Mouse (Mus musculus) adrenal gland, adult 2 months (tissue): ENCODE measurements around the gene Trak1. TPM values are rescaled to one million over a fixed set of nuclear protein-coding genes. Genes with fewer than 3 reads are reported as not detected.

Experiments used
- DNase-seq: peaks from one replicate; pipeline ENCODE4 v3.0.0; 2021
- polyA plus RNA-seq: library from polyadenylated mRNA; depleted of rRNA; stranded (reverse); fragments of >200 nt; gene quantifications from 2 replicates; pipeline ENCODE4 v1.2.3, GENCODE M21; 2012
- total RNA-seq, 2 experiments: library from RNA; stranded (reverse); gene quantifications; 2 replicates each; pipeline ENCODE4 v1.2.3; 2021

Trak1 gene
- total and polyA plus RNA-seq, 3 experiments: 52.2 to 83.7 (median 67.8) TPM

DNA sequence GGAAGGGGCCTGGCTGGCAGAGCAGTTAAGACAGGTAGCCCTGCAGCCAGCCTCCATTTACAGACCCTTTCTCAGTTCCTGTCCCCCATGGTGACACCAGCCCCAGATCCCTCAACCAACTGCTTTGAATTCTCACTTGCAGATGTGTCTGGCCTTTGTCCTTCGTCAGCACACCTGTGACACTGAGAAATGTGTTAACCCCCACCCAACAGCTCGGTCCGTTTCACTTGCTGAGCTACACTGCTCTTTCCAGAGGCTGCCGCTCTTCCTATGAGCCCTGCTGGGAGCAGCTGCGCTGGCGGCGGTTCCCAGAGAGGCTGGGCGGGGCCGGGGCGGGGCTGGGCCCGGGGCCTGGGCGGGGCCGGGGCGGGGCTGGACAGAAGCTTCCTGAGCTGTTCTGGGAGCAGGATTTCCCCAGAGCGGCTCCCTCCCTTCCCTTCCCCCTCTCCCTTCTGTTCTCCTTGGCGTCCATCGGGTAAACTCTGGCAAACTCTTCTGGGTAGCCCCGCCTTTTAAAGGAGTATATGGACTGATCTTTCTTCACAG lies 74.1 kb downstream of the Trak1 start:
- DNase-seq: peak; percentile 84

DNA sequence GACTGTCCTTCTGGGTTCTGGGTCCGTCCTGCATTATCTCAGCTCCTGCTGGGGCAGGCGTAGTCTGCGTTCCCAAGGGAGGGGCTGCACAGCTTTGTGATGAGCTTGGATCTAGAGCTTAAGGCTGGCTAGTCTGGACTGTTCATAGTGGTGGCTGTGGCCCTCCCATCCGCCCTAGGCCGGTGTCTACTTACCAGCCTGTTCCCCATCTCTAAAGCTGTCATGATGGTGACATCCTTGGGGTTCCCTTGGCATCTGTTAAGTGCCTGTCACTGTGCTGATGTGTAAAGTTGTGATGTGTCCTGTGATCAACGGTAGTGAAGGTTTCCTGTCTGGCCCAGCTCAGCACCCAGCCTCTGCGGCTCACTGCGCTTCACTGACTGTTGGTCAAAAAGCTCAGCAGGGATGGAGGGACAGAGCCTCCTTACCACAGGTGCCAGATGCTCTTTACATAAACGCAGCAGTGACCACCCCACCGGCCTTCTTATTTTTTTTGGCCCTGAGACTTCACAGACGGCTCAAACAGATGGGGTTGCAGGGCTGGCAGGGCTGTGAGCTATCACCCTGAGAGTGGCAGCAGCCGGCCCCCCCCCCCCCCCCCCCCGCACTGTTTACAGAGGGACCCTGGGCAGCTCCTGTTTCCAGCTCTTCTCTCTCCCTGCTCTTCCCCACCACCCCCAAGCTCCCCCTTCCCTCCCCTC lies 74.8 kb downstream of the Trak1 start:
- DNase-seq: no peak

DNA sequence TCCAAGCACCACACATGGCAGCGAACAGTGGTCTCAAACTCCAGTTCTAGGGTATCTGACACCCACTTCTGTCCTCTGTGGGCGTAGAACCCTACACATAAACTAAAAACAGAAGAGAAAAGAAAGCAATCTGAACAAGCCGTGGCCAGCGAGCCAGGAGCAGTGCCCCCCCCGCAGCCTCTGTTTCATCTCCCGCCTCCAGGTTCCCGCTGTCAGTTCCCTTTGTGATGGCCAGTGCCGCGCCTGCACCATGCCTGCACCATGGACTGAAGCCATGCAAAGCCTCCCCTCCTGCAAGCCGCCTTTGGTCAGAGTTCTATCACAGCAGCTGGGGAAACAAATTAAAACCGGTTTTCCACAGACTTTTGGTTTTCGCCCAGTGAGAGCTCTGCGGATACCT lies 75.8 kb downstream of the Trak1 start:
- DNase-seq: no peak

DNA sequence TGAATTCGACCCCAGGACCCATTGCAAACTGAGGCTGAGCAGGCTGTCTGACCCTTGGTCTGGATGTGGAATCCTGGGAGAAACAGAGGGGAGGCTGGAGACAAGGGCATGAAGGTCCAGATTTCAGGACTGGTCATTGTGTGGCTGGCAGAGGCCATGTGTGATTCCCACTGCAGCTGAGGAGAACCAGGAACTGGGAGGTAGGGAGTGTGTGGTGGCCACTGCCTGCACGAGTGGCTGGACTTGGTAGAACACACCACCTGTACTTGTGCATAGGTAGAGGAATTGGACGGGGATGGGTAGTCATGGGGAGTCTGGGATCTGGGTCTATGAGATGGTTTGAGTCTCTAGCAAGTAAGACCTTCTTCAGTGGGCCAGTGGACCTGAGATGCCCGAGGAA lies 76.2 kb downstream of the Trak1 start:
- no peak for DNase-seq

DNA sequence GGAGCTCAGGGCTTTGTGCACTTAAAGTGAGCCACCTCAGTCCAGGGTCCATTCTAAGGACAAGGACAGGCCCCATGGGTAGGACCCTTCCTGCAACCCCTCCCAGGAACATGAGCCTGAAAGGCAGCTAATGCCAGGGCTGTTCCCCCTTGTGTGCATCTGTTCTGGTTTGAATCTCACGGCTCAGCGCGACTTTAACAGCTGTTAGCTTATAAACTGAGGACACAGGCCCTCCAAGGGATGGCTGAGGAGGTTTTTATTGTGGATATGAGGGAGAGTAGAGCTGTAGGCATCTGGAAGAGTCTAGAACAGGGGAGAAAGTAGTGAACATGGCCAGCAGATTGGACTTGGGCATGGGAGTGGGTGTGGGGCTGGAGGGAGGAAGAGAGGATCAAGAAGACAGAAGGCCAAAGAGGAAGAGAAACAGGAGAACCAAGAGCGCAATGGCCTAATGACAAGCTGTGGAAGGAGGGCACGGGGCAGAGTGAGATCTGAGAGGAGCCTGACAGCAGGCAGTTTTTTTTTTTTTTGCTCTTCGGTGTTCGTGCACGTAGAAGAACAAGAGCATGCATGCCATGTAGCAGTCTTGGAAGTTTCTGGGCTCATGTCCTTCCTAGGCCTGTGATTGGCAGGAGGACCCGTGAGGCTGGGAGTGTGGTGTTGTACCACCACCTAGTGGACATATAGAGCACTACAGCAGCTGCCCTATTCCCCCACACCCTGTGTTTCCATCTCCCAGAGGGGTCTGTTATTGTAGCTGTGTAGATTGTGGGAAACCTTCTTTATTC lies 77.0 kb downstream of the Trak1 start:
- peak; percentile 46 for DNase-seq

DNA sequence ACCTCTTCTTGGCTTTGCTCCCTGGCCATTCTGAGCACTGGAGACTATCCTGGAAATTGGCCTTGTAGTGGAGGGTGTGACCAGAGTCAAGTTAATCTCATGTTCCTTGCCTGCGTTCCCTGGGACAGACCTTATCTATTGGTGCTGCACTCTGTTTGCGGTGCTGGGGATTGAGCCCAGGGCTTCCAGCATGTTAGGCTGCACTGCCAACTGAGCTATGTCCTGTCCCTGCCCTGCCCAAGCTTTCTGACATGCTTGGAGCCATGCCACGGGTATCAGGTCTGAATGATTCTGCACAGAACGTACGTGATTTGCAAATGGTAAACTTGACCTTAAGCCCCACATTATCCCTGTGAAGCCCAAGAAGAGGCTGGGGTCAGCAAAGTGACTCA lies 77.6 kb downstream of the Trak1 start:
- no peak for DNase-seq

DNA sequence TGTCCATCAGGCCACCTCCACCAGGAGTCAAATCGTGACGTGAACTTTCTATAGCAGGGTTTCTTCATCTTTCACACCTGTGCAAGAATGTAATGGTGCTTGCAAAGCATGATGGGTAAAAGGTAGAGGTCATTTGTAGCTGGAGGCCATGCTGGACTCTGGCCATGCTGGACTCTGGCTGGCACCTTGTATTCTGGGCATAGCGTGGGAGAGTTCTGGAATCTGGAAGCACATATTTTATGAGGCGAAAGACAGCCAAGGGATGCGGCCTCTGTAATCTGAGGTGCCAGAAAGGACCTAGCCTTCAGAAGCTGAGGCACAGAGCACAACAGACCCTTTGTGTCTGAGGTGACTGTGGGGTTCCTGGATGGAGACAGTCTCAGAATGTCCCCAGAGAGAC lies 78.8 kb downstream of the Trak1 start:
- DNase-seq: no peak

DNA sequence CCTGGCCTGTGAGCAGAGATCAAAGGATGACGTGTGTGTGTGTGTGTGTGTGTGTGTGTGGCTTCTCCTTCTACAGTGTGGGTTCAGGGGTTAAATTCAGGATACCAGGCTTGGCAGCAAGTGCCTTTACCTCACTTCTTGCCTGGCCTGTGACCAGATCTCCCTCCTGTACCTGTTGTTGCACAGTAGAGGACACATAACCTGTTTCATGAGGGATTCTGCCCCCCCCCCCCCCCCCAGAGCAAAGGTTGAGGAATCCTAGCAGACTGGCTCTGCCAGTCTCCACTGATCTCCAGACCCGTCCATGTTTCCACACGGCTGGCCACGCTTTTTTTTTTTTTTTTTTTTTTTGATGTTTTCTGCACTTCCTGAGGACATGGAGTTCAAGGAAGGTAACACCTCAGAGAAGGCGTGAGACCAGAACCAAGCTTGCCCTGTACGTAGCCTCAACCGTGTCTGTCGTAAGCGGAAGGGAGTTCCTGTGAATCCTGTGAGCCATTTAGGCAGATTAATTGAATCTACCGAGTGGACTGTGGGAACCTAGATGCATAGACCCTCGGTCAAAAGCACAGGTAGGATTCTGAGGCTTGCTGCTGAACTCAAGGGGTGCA lies 83.1 kb downstream of the Trak1 start:
- DNase-seq: no peak

DNA sequence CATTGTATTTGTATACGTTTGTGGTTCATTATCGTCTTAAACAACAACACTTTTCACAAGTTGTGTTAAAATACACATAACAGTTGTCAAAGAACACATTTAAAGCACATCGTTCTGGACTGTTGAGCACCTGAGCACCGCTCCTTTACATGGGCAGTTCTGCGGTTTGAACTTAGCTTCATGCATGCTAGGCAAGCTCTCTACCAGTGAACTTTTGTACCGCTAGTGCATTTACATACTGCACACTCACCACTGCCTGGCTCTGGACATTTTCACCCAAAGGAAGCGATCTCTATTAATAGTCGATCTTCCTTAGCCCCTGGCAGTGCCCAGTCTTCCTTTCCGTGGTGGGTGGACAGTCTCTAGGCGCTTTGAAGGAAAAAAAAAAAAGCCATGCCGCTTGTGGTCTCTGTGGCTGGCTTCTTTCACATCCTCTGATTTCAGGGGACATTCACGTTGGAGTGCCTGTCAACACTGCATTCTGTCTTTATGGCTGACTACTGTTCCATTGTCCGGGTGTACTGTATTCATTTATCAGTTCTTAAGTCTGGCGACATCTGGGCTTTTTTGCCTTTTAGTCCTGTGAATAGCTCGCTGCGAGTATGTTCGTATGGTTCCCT lies 84.5 kb downstream of the Trak1 start:
- no peak for DNase-seq

DNA sequence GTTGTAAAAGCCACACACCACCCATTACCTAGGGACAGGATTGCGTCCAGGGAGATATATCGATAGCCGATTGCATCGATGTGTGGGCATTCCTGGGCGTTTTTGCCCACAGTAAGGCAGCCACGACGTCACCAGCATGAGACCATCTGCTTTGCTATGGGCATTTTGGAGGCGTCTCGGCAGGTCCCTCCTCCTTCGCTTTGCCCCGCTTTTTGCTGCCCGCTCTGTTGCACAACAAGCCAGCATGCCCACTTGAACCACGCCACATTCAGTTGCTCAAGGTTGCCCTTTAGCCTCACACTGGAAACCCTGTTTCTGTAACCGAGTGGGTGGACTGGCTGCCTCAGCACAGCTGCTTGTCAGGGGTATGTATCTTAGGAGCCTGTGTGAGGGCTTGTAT lies 85.3 kb downstream of the Trak1 start:
- DNase-seq: peak; percentile 56

DNA sequence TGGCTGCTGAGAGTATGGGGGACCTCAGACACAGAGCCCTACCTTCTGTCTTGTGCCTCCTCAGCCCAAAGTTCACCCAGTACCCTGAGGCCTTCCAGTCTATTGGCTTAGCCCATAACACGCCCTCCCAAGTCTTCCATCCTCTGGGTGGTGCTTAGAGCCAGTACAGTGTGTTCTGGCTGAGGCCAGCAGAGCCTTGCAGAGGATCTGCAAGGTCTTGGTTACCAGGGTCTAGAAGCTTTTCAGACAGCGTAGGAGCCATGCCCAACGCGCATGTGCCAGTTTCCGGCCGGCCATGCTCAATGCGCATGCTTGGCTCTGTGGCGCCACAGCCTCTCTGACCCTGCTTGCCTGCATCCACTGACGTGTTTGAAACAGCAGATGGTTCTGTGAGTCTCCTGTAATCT lies 85.9 kb downstream of the Trak1 start:
- DNase-seq: peak; percentile 60

DNA sequence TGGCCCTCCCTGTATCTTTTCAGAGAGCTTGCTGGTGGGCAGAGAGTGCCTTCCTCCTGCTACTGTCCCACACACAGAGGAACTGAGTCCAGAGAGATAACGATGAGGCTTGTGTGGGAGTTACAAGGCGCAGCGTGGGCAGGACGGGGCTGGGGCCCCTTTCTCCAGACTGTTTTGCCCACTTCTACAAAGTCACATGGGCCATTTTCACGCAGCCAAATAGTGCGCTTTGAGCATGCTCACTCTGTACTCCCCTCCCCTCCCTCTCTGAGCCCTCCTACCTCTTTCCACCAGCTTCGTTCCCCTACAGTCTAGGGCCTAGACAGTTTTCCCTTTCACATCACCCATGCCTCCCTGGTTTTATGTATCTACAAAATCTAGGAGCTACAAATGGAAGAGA lies 87.3 kb downstream of the Trak1 start:
- no peak for DNase-seq

DNA sequence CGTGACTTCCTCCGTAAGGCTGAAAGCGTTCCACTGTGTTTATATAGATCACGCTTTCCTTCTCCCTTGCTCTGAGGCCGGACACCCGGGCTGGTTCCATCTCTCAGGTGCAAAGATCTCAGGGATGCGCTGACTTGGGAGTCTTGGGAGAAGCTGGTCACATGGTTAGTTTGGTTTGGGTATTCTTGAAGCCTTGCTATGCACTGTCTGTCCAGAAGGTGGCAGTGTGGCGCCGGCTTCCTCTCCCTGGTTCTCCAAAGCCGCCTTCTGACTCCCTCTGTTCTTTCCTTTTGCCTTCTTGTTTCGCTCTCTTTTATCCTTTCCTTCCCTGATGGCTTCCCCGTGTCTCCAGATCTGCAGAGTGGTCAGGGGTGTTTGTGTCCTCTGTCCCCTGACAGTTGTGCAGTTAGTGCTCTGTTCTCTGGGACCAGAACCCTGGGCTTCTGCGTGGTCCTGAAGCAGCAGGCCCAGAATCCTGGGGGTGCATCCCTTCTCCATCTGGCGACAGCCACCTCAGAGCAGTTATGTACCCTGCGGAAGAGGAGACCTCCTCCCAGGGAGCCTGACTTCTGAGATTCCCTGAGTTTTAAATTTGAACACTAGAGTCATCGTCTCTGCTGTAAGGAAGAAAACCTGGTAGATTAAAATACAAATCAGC lies 87.9 kb downstream of the Trak1 start:
- peak; percentile 79 for DNase-seq

DNA sequence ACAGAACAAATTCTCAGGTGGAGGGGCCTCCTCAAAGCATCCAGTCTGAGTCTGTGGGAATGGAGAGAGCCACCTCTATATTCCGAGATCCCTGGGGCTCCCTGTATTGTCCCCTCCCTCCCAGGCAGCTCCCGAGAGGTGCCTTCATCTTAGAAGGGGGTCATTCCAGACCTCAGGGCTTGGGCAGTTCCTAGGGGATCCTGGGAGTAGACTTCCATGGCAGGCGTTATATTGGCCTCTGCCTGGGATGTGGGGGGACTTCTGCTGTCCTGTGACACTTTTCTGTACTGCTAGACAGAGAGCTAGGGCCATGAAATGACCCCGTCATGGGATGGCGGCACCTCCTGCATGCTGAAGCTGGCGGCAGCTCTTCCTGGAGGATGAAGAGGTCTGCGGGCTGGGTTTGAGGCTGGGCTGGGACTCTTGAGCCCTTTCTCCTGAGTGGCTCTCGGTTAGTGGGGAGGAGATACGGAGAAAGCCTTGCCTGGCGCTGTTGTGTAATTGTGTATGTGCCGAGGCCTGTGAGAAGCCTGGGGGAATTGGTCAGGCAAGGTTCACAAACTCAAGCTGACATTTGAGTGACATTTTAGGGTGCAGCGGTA lies 88.5 kb downstream of the Trak1 start:
- DNase-seq: no peak

DNA sequence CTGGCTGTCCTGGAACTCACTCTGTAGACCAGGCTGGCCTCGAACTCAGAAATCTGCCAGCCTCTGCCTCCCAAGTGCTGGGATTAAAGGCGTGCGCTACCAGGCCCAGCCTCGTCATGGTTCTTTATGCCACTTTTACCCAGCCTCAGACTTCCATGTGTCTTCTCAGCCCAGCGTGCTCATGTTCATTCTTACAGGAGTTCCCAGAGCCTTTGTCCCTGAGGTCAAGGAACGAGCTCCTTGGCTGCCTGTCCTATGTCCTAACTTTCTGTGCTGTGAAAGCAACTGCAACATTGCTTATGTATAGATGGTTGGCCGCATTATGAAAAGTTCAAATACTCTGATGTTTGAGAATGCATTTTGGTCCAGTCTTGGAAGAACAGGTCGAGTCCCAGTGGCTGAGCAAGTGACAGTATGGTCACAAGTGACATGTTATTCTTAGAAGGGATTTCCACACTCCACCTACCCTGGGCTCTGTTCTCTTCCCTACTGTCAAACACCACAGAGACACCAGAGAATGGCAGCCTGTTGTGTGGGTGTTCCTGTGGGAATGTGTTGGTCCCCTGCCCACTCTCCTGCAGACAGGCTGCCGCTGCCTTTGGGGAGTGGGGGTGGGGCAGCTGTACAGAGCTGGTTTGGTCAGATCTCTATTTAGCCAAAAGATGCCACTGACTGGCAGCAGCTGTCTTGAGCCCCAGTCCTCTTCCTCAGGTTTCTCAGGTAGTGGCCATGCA lies 90.4 kb downstream of the Trak1 start:
- no peak for DNase-seq

DNA sequence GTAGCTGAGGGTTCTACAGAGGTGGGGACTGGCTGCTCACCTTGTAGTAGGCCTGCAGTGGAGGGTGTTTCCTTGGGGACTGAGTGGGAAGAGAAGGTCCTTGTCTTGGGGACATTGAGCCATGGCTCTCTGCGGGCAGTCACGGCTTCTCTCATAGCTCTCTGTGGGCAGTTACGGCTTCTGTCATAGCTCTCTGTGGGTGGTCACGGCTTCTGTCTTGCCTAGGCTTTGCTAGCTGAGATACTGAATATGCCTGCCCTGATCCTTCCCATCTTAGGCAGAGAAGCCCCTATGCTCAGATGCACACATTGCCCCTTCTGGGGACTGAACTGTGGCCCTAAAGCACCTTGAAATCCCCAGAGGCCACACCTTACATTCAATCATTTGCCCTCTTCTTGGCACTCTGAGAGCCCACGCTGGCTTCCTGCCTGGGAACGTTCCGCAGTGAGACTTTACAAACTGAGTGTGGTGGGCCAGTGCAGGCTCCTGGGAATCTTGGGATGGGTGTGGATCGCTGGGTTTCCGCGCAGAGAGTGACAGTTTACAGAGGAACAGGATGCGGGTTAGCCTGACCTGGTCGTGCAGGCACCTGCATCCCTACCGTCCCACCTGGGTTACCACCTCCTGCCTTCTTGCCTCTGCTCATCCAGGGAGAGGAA lies 91.1 kb downstream of the Trak1 start:
- no peak for DNase-seq

DNA sequence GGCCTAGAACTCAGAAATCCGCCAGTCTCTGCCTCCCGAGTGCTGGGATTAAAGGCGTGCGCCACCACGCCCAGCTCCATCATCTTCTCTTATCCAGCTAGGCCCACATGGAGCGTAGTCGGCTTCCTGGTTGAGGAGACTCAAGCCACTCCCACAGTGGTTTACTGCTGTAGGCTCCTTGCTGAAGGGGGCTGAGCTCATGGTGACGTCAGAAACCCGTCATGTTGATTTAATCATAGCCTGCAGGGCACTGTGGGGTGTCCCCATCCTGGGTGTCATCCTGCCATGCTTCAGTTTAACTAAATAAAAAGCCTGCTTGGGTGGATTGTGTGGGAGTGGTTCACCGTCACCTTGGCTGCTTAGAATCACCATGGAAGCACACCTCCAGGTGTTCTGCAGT lies 92.0 kb downstream of the Trak1 start:
- DNase-seq: no peak

DNA sequence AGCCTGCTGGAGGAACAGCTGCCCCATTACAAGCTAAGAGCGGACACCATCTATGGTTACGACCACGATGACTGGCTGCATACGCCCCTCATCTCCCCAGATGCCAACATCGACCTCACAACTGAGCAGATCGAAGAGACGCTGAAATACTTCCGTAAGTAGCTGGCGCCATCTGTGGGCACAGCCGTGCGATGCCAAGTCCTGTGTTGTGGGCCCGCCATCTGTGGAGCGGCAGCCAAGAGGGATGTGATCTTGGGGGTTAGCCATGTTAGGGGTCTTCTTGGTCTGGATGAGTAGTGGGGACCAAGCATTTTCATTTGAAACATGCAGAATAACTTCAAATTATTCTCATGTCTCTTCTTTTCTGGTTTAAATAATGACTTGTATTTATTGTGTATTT lies 94.6 kb downstream of the Trak1 start:
- no peak for DNase-seq

DNA sequence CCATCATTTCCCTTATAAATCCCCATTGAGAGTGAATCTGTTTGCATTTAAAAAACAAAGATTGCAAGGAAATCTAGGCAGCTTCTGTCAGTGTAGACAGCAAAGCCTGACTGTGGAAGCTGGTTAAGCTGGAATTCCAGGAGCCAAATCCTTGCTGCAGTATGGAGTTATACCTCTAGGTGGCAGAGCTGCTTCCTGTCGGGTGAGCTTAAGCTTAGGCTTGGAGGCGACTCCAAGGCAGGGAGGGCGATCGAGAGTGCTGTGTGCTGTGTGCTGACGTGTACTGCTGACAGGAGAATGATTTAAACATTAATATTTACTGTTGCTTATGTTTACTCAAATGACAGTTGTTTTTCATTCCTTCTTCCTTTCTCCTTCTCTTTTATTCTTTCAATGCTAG lies 95.1 kb downstream of the Trak1 start:
- DNase-seq: peak; percentile 77

DNA sequence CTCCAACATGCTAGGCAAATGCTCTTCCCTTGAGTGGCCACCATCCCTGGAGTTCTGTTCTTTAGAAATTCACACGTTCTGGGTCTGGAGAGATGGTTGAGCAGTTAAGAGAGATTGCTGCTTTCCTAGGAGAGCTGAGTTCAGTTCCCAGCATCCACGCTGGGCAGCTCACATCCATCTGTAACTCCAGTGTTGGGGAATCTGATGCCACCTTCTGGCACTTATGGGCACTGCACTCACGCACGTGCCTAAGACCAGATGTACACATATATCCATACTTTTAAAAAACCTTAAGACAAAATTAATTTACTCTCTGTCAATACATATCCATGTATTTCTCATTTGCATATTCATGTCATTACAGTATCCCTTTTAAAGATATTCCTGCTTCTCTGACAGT lies 95.8 kb downstream of the Trak1 start:
- DNase-seq: no peak
